In genomic region chr16:57437523-57438287, GRCm38 (mm10) we compare ENCODE assay signal across 10 mouse cellular contexts.
DNase-seq lines count a peak whose midpoint lies in the region; ATAC-seq and TF ChIP-seq lines count a peak whose summit lies in the region.
"Had no signal": no experiment of that assay in that cellular context is flagged by ENCODE, and none has a peak within 500 bp of the region (broad histone marks: within the 10 kb centered on the region; RNA-seq: fewer than 3 reads in every experiment).

No protein-coding gene starts in this region.

- H3K4me2 ChIP-seq in hindbrain, embryonic 15.5 days: no peak overlapping the region
- H3K4me2 ChIP-seq in hindbrain, embryonic 12.5 days (replicated peaks): no peak overlapping the region
- H3K4me2 ChIP-seq in forebrain, embryonic 12.5 days: no peak overlapping the region
- H3K4me2 ChIP-seq in limb, embryonic 14.5 days (replicated peaks; ENCODE audit: low read depth, low read length, severe bottlenecking): no peak overlapping the region

- no peak for TF ChIP-seq POLR2A in limb, embryonic 14.5 days (IDR thresholded peaks at IDR 0.05; ENCODE audit: borderline replicate concordance, extremely low read depth, insufficient read depth, insufficient read length)

- H3K4me1 ChIP-seq in hindbrain, embryonic 15.5 days (replicated peaks): no peaks in the 10 kb centered on the region
- no peaks in the 10 kb centered on the region for H3K4me1 ChIP-seq in hindbrain, embryonic 12.5 days
- H3K4me1 ChIP-seq in forebrain, embryonic 12.5 days: peaks cover 4% of the 10 kb centered on the region; the same call in 1 of the 2 replicates
- H3K4me1 ChIP-seq in limb, embryonic 14.5 days (ENCODE audit: control insufficient read depth, insufficient read depth, low read length): peaks cover 31% of the 10 kb centered on the region

- H3K27me3 ChIP-seq in hindbrain, embryonic 15.5 days: no peaks in the 10 kb centered on the region
- H3K27me3 ChIP-seq in hindbrain, embryonic 12.5 days: no peaks in the 10 kb centered on the region
- H3K27me3 ChIP-seq in forebrain, embryonic 12.5 days: no peaks in the 10 kb centered on the region
- no peaks in the 10 kb centered on the region for H3K27me3 ChIP-seq in limb, embryonic 14.5 days (ENCODE audit: control insufficient read depth, insufficient read depth, low read length)

- H3K27ac ChIP-seq in hindbrain, embryonic 15.5 days (replicated peaks): no peak overlapping the region; the same call in 1 of the 2 replicates
- H3K27ac ChIP-seq in hindbrain, embryonic 12.5 days: no peak overlapping the region
- H3K27ac ChIP-seq in forebrain, embryonic 12.5 days: 0 out of 2 replicates have a peak overlapping the region, but pooled peaks have one; percentile 25
- peak overlapping the region; percentile 52; the same call in 1 of the 2 replicates for H3K27ac ChIP-seq in limb, embryonic 14.5 days (replicated peaks; ENCODE audit: low read depth, low read length)

- no peaks in the 10 kb centered on the region for H3K9me3 ChIP-seq in hindbrain, embryonic 15.5 days
- H3K9me3 ChIP-seq in hindbrain, embryonic 12.5 days (replicated peaks): no peaks in the 10 kb centered on the region
- no peaks in the 10 kb centered on the region for H3K9me3 ChIP-seq in forebrain, embryonic 12.5 days
- H3K9me3 ChIP-seq in limb, embryonic 14.5 days (ENCODE audit: control insufficient read depth, low read length): no peaks in the 10 kb centered on the region

- WGBS in hindbrain, embryonic 15.5 days: 71% methylated on average over 11 of the region's 11 CpGs
- 80% methylated on average over 11 of the region's 11 CpGs for WGBS in hindbrain, embryonic 12.5 days
- WGBS in forebrain, embryonic 12.5 days: 60% methylated on average over 11 of the region's 11 CpGs
- WGBS in limb, embryonic 14.5 days: 29% methylated on average over 11 of the region's 11 CpGs

- no peak overlapping the region for H3K9ac ChIP-seq in hindbrain, embryonic 15.5 days
- no peak overlapping the region for H3K9ac ChIP-seq in hindbrain, embryonic 12.5 days
- H3K9ac ChIP-seq in forebrain, embryonic 12.5 days: no peak overlapping the region
- no peak overlapping the region for H3K9ac ChIP-seq in limb, embryonic 14.5 days (ENCODE audit: low read depth, low read length, severe bottlenecking)

- peak; percentile 76 for ATAC-seq in hindbrain, embryonic 15.5 days (ENCODE audit: low FRiP score, low read depth)
- no peak for ATAC-seq in hindbrain, embryonic 12.5 days (ENCODE audit: low FRiP score)
- ATAC-seq in forebrain, embryonic 12.5 days (ENCODE audit: low FRiP score): peak; percentile 80; the same call in 1 of the 2 replicates
- peak; percentile 62 for ATAC-seq in limb, embryonic 14.5 days (ENCODE audit: low FRiP score, low read depth)

- peak; percentile 15 for DNase-seq in brain, adult 2 months (ENCODE audit: low read depth, low spot score)
- peak; percentile 39 for DNase-seq in limb, embryonic 14.5 days (ENCODE audit: low spot score)
- no peak for DNase-seq in right cerebral cortex, postnatal 14 days
- no peak for DNase-seq in gastrocnemius, postnatal 10 days
- DNase-seq in liver: no peak
- DNase-seq: heart, adult 18-20 months; kidney, adult 9 months had no signal

- no peaks in the 10 kb centered on the region for H3K36me3 ChIP-seq in hindbrain, embryonic 15.5 days
- no peaks in the 10 kb centered on the region for H3K36me3 ChIP-seq in hindbrain, embryonic 12.5 days
- no peaks in the 10 kb centered on the region for H3K36me3 ChIP-seq in forebrain, embryonic 12.5 days (replicated peaks)
- no peaks in the 10 kb centered on the region for H3K36me3 ChIP-seq in limb, embryonic 14.5 days (ENCODE audit: control insufficient read depth, insufficient read depth, low read length)

- no peak overlapping the region for H3K4me3 ChIP-seq in hindbrain, embryonic 15.5 days
- no peak overlapping the region for H3K4me3 ChIP-seq in hindbrain, embryonic 12.5 days
- H3K4me3 ChIP-seq in forebrain, embryonic 12.5 days (replicated peaks): no peak overlapping the region
- H3K4me3 ChIP-seq in limb, embryonic 14.5 days (replicated peaks; ENCODE audit: low read length): no peak overlapping the region

Comparison
In these comparisons a context has a peak if more than half of its experiments do, and no peak if none do; other contexts are left out.
1. H3K27ac ChIP-seq: peak in forebrain, embryonic 12.5 days (single experiment) and limb, embryonic 14.5 days (single experiment); none in hindbrain, embryonic 15.5 days (single experiment) and hindbrain, embryonic 12.5 days (single experiment).
2. DNase-seq: peak in brain, adult 2 months (single experiment) and limb, embryonic 14.5 days (single experiment); none in right cerebral cortex, postnatal 14 days (single experiment), gastrocnemius, postnatal 10 days (single experiment) and liver (single experiment).